Comparison of ENCODE assay signal across 19 mouse cellular contexts in genomic region chr4:117869317-117869716, GRCm38 (mm10). TPM values are rescaled to one million over a fixed set of nuclear protein-coding genes. Genes with fewer than 3 reads are reported as not detected.
"Had no signal": no experiment of that assay in that cellular context is flagged by ENCODE, and none has a peak within 500 bp of the region (broad histone marks: within the 10 kb centered on the region; RNA-seq: fewer than 3 reads in every experiment).

No protein-coding gene starts in this region.

- DNase-seq: kidney, adult 11 months; kidney, adult 9 months; kidney, postnatal 36 days; layer of hippocampus, adult 9-11 months; lung, embryonic 14.5 days; lung, postnatal 10 days; lung, postnatal 4 days; retina, postnatal 1 day; right cerebral cortex, postnatal 4 days; spleen, adult 18-20 months; thymus, adult 18-20 months; thymus, postnatal 25 days had no signal

- H3K4me2 ChIP-seq: limb, embryonic 15.5 days; liver, embryonic 15.5 days; lung, embryonic 14.5 days; midbrain, embryonic 11.5 days; neural tube, embryonic 12.5 days had no signal

- H3K4me3 ChIP-seq: limb, embryonic 15.5 days; liver, embryonic 15.5 days; neural tube, embryonic 12.5 days had no signal

- H3K9ac ChIP-seq: limb, embryonic 15.5 days; liver, embryonic 15.5 days; lung, embryonic 14.5 days; neural tube, embryonic 12.5 days had no signal

- H3K9me3 ChIP-seq: limb, embryonic 15.5 days; liver, embryonic 15.5 days; neural tube, embryonic 12.5 days had no signal

- H3K27me3 ChIP-seq: liver, embryonic 15.5 days had no signal

- H3K27ac ChIP-seq: kidney, postnatal 0 days; limb, embryonic 15.5 days; neural tube, embryonic 12.5 days had no signal

RNA-seq across cellular contexts. Expression of gene Ccdc24, which starts 3.0 kb away (rescaled TPM):
- total RNA-seq: megakaryocyte, adult 5-6 weeks; neutrophil, adult 5-6 weeks had no signal

RNA-seq across cellular contexts. Expression of gene B4galt2, which starts 14.0 kb away (rescaled TPM):
- total RNA-seq: megakaryocyte, adult 5-6 weeks; neutrophil, adult 5-6 weeks had no signal

RNA-seq across cellular contexts. Expression of gene Slc6a9, which starts 35.0 kb away (rescaled TPM):
- total RNA-seq: neutrophil, adult 5-6 weeks had no signal
